Mouse (Mus musculus) midbrain, embryonic 15.5 days (tissue): ENCODE results near the gene Slc17a4. TPM values are rescaled to one million over a fixed set of nuclear protein-coding genes. Genes with fewer than 3 reads are reported as not detected.

ENCODE experiments used
- ATAC-seq: fragments of 200-750 bp; cut with Nextera tagmentation; replicated peaks from 2 replicates; pipeline ENCODE4 v1.8.0; 2017; ENCODE audit warnings: moderate TSS enrichment
- H3K27ac ChIP-seq: fragments of 300-500 bp; sonication (generic); 2 replicates; pipeline ENCODE4 v1.5.1; 2015; ENCODE audit warnings: mild to moderate bottlenecking, inconsistent platforms
- H3K27me3 ChIP-seq: fragments of 300-500 bp; sonication (generic); replicated peaks from 2 replicates; pipeline ENCODE4 v1.6.1; 2015; ENCODE audit warnings: inconsistent platforms
- H3K36me3 ChIP-seq: fragments of 300-500 bp; sonication (generic); replicated peaks from 2 replicates; pipeline ENCODE4 v1.6.1; 2015; ENCODE audit warnings: inconsistent platforms
- H3K4me1 ChIP-seq: fragments of 300-500 bp; sonication (generic); 2 replicates; pipeline ENCODE4 v1.6.1; 2015; ENCODE audit warnings: inconsistent platforms
- H3K4me2 ChIP-seq: fragments of 300-500 bp; sonication (generic); 2 replicates; pipeline ENCODE4 v1.6.1; 2015; ENCODE audit warnings: inconsistent platforms, mild to moderate bottlenecking, moderate library complexity
- H3K4me3 ChIP-seq: fragments of 300-500 bp; sonication (generic); 2 replicates; pipeline ENCODE4 v1.5.1; 2015; ENCODE audit warnings: mild to moderate bottlenecking, inconsistent platforms
- H3K9ac ChIP-seq: fragments of 300-500 bp; sonication (generic); 2 replicates; pipeline ENCODE4 v1.6.1; 2015; ENCODE audit warnings: mild to moderate bottlenecking, inconsistent platforms
- H3K9me3 ChIP-seq: fragments of 300-500 bp; sonication (generic); 2 replicates; pipeline ENCODE4 v1.6.1; 2016; ENCODE audit warnings: inconsistent platforms
- WGBS: fragments of 180-500 bp; shearing (Covaris S2); methylation state at CpG from one replicate; pipeline ENCODE4 v1.1.7; 2015; ENCODE audit warnings: mixed read lengths; 5-methylcytosine and 5-hydroxymethylcytosine counted together
- polyA plus RNA-seq: library from polyadenylated mRNA; unstranded; fragments of >200 nt; fragmentation: Nextera tagmentation; extraction: Ambion mirVana; gene quantifications from 2 replicates; pipeline ENCODE4 v1.2.1, GENCODE M21; 2015

Gene Slc17a4
- polyA plus RNA-seq, 1 experiment from 2014 or later: not detected

DNA sequence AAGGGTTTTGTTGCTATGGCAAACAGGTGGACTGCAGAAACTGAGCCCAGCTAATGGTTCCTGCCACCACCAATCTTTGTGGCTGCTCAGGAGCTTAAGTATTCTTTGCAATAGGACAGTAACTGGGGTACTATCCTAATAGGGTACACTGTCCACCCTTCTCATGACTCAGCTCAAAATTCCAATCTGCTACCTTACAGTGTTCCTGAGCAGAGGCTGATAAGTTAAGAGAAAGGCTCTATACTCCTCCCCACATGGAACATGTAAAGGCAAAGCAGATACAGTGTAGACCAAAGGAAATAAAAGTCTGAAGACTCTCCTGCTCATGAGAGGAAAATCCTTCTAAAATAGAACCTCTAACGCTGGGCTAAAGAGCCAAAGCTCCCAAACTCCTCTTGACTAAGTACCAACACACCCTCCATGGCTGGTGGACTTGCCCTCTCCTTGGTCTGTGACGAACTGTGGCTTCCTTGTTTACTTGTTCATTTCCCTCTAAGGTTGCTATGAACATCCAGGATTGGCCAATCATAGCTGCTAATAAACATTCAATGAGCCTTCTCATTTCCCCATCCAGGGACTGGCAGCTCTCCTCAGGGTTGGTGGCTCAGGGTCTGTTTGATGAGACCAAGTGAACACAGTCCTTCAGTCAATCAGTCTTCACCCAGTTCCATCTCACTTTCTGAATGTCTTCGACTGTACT, 27.6 kb downstream of the Slc17a4 start:
- WGBS: 88% methylated on average over 3 of the region's 3 CpGs
- no peak overlapping the region for H3K4me3 ChIP-seq

DNA sequence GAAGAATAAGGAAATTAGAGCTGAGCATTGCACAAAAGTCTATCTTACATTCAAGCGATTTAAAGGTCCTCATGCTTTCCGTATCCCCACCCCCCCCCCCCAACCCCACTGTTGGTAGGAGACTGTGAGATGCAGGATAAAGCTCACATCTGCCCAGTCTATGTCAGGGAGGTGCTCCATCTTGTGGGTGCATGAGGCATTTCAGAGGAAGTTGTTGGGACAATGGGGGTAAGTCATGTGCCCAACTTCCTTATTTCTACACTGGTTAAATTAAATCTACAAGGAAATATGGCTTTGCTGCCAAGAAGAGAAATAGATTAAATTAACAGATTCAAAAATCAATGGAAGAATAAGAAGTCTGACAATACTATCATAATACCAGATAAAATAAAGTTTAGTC, 29.3 kb downstream of the Slc17a4 start:
- H3K4me1 ChIP-seq: no peaks in the 10 kb centered on the region
- H3K9me3 ChIP-seq: no peaks in the 10 kb centered on the region
- 31% methylated on average over 2 of the region's 2 CpGs for WGBS
- H3K4me2 ChIP-seq: no peak overlapping the region
- H3K27me3 ChIP-seq: no peaks in the 10 kb centered on the region
- H3K4me3 ChIP-seq: no peak overlapping the region
- no peak for ATAC-seq
- H3K27ac ChIP-seq: no peak overlapping the region
- no peaks in the 10 kb centered on the region for H3K36me3 ChIP-seq
- no peak overlapping the region for H3K9ac ChIP-seq

More for the DNA sequence above, 27.6 kb downstream of the Slc17a4 start:
- H3K36me3 ChIP-seq: no peaks in the 10 kb centered on the region
- H3K27ac ChIP-seq: no peak overlapping the region
- no peak overlapping the region for H3K4me2 ChIP-seq
- no peaks in the 10 kb centered on the region for H3K4me1 ChIP-seq
- ATAC-seq: no peak
- H3K9me3 ChIP-seq: no peaks in the 10 kb centered on the region
- H3K9ac ChIP-seq: no peak overlapping the region
- H3K27me3 ChIP-seq: no peaks in the 10 kb centered on the region

DNA sequence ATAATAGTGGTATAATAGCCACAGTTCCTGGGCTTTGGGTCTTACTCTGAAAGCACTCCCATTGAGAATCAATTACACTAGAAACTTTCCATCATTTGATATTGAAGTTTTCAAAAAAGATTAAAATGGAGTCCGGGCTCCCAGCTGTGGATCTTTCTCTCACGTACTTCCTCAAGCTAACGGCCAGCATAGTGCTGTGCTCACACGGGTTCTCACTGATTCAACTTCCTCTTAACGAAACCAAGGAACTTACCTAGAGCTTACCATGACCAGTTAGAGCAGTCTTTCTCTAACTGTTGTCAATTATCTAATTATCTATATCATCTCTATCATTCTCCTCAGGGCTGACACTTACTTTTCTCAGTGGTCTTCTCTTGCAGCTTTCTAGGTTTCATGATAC, 35.2 kb downstream of the Slc17a4 start:
- no peaks in the 10 kb centered on the region for H3K9me3 ChIP-seq
- no peak overlapping the region for H3K4me3 ChIP-seq
- no peak overlapping the region for H3K27ac ChIP-seq
- no peak for ATAC-seq
- 93% methylated on average over 5 of the region's 5 CpGs for WGBS
- no peak overlapping the region for H3K9ac ChIP-seq
- no peak overlapping the region for H3K4me2 ChIP-seq
- H3K36me3 ChIP-seq: no peaks in the 10 kb centered on the region
- H3K4me1 ChIP-seq: no peaks in the 10 kb centered on the region
- no peaks in the 10 kb centered on the region for H3K27me3 ChIP-seq

DNA sequence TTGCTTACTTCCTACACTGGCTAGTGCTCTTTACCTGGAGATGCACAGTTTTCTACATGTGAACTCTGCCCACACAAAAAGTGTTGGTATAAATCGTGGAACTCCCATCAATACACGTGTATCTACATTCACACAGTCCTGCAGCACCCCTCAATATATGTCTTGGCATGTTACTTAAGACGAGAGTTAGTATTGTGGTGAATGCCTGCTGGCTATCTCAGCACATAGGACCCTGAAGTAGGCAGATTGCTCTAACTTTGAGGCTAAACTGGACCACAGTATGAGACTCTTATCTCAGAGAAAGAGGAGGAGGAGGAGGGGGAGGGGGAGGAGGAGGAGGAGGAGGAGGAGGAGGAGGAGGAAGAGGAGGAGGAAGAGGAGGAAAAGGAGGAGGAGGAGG, 35.7 kb downstream of the Slc17a4 start:
- H3K27me3 ChIP-seq: no peaks in the 10 kb centered on the region
- H3K4me1 ChIP-seq: no peaks in the 10 kb centered on the region
- H3K9ac ChIP-seq: no peak overlapping the region
- H3K36me3 ChIP-seq: no peaks in the 10 kb centered on the region
- no peaks in the 10 kb centered on the region for H3K9me3 ChIP-seq
- whole genome bisulfite sequencing: 83% methylated on average over 3 of the region's 3 CpGs
- no peak overlapping the region for H3K27ac ChIP-seq
- no peak overlapping the region for H3K4me3 ChIP-seq
- no peak overlapping the region for H3K4me2 ChIP-seq
- no peak for ATAC-seq

DNA sequence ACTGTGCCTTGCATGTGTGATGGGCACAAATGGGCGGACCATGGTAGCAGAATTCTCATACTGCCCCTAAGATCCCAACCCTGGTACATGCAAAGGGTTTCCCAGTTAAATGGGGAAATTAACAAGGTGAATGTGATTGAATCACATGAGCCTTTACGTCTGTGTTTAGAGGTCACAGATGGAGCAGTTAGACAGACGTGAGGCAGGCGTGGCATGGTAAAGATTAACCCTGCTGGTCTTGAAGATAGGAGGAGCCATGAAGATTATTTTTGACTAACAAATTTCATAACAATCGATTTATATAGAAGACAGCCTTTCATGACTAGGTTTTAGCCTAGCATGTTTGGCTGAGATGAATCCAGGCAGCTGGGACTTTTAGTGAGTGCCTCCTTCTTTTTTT, 41.7 kb downstream of the Slc17a4 start:
- no peaks in the 10 kb centered on the region for H3K4me1 ChIP-seq
- H3K4me3 ChIP-seq: no peak overlapping the region
- no peaks in the 10 kb centered on the region for H3K36me3 ChIP-seq
- no peaks in the 10 kb centered on the region for H3K9me3 ChIP-seq
- no peak overlapping the region for H3K4me2 ChIP-seq
- no peak overlapping the region for H3K9ac ChIP-seq
- H3K27ac ChIP-seq: no peak overlapping the region
- no peak for ATAC-seq
- H3K27me3 ChIP-seq: no peaks in the 10 kb centered on the region
- WGBS: 88% methylated on average over 5 of the region's 5 CpGs

DNA sequence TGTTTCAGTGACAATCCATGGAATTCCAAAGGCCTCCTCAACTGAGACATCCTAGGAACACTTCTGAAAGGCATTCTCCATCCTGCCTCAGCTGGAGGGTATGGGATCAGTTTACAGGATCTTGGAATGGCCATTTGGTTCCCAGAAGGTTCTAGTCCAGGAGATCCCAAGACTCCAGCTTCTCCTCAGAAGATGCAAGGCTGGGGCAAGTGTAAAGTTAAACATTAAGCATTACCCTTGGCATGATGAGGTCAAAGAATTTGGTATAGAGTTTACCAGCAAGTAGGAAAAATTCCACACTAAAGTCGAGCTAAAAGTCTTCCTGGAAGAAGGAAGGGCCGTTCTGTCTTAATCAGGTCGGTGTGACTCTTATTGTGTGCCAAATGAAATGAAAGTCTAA, 44.8 kb downstream of the Slc17a4 start:
- no peaks in the 10 kb centered on the region for H3K36me3 ChIP-seq
- no peak overlapping the region for H3K9ac ChIP-seq
- no peak overlapping the region for H3K27ac ChIP-seq
- H3K27me3 ChIP-seq: no peaks in the 10 kb centered on the region
- ATAC-seq: no peak
- H3K9me3 ChIP-seq: no peaks in the 10 kb centered on the region
- H3K4me2 ChIP-seq: no peak overlapping the region
- H3K4me3 ChIP-seq: no peak overlapping the region
- 77% methylated on average over 3 of the region's 3 CpGs for WGBS
- H3K4me1 ChIP-seq: no peaks in the 10 kb centered on the region

DNA sequence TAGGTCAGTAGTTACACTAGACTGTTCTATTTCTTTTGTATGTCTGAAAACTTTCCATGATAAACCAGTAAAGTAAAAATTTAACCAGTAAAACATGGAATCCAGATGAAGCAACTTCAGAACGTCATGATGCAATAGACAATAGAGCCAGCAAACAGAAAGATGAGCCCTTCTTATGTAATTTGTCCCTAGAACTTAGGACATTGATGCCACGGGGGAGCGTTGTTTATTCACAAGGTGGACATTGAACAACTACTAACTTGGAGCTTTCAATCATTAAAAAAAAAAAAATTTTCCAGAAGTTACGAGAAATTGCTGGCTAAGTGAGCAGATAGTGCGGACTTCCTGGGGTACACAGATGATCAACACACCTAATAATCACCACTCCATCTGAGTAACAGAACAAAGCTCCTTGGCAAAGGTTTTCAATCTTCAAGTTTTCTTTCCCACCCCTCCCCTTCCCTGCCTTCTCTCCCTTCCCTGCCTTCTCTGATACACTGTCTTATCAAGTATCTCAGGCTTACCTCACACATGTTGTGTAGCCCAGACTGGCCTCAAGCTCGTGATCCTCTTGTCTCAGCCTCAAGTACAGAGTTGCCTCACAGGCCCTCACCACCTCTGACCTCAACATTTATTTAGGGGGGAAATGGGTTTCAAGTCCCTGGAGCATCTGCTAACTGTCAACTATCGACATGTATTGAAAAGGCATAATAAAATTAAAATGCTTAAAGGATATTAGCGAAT, 45.8 kb downstream of the Slc17a4 start:
- H3K27ac ChIP-seq: no peak overlapping the region
- H3K27me3 ChIP-seq: no peaks in the 10 kb centered on the region
- WGBS: 94% methylated on average over 8 of the region's 8 CpGs
- no peak overlapping the region for H3K4me2 ChIP-seq
- no peak for ATAC-seq
- H3K4me3 ChIP-seq: no peak overlapping the region
- H3K4me1 ChIP-seq: no peaks in the 10 kb centered on the region
- H3K9me3 ChIP-seq: no peaks in the 10 kb centered on the region
- H3K36me3 ChIP-seq: no peaks in the 10 kb centered on the region
- H3K9ac ChIP-seq: no peak overlapping the region

DNA sequence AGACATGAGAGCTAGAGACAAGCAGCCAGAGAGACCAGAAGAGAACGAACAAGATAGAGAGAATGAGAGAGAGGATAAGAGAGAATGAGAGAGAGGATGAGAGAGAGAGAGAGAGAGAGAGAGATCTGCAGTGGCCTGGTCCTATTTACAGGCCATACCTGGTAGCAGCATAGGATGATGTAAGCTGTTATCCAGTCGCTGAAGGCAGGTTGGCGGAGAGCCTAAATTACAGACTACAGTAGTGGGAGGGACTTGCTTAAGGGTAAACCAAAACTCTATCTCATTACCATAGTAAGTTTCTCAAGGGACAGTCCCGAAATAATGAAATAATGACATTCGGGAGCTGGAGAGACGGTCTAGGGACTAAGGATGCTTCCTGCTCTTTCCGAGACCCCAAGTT, 47.4 kb downstream of the Slc17a4 start, which contains the start of gene Slc17a1:
Slc17a1 (plus strand) TSS at position 346 of the 400 bp plus-strand sequence.
- Histone ChIP-seq H3K4me2 (no peak within 1 kb of the TSS), H3K27me3 (no peaks in the 10 kb centered on the region), H3K4me3 (no peak within 1 kb of the TSS), H3K9me3 (no peaks in the 10 kb centered on the region), H3K4me1 (no peaks in the 10 kb centered on the region), H3K36me3 (no peaks in the 10 kb centered on the region), H3K9ac (no peak within 1 kb of the TSS), H3K27ac (no peak within 1 kb of the TSS)
- ATAC-seq: no peak
- 86% methylated on average over 7 of the region's 7 CpGs for WGBS

DNA sequence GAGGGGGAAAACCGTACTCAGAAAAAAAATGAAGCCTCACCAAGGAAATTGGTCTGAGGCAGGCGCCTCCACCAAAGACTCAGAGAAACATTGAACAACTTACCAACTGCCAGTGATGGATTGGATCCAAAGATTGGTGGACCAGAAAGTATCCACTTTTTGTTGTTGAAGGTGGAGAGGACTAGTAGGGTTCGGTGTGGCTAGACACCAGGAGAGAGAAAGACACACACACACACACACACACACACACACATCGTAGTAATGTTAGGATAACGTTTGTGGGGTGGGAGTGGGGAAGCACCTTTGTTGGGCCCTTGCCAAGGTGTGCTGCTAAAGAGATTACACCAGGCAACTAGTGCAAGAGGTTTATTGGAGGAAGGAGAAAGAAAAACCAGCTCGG, 47.8 kb downstream of the Slc17a4 start:
- ATAC-seq: no peak
- H3K4me1 ChIP-seq: no peaks in the 10 kb centered on the region
- no peaks in the 10 kb centered on the region for H3K27me3 ChIP-seq
- no peaks in the 10 kb centered on the region for H3K36me3 ChIP-seq
- H3K9ac ChIP-seq: no peak overlapping the region
- 92% methylated on average over 6 of the region's 6 CpGs for WGBS
- H3K27ac ChIP-seq: no peak overlapping the region
- no peak overlapping the region for H3K4me3 ChIP-seq
- no peaks in the 10 kb centered on the region for H3K9me3 ChIP-seq
- H3K4me2 ChIP-seq: no peak overlapping the region

DNA sequence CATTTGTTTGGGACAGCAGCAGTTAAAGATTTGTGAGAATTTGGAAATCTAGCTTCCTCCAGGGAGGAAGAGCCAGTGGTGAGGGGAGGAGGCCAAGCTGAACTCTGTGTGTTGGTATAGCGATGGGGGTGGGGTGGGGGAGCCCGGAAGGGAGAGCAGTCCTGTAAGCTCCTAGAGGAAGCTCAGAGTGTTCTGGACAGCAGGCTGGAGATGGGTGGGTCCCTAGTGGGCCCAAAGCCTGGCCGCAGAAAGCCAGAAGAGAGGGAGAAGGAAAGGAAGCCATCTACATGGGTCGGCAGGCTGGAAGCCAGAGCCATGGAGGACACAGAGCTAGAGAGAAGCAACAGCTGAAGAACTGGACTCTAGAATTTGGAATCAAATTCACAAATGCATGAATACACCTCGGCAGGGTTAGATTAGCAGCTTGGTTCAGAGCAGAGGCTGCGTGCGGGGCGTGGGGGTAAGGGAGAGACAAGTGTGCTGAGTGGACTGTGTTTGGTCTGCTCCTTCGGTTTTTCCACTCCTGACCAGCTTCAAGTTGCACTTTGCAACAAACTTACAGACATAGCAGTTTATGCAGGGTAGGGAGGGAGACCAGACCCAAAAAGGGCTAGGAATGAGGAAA, 48.6 kb downstream of the Slc17a4 start:
- Histone ChIP-seq H3K9ac (no peak overlapping the region), H3K4me3 (no peak overlapping the region), H3K4me1 (no peaks in the 10 kb centered on the region), H3K4me2 (no peak overlapping the region), H3K27me3 (no peaks in the 10 kb centered on the region), H3K9me3 (no peaks in the 10 kb centered on the region), H3K27ac (no peak overlapping the region), H3K36me3 (no peaks in the 10 kb centered on the region)
- ATAC-seq: no peak
- 86% methylated on average over 9 of the region's 9 CpGs for WGBS

DNA sequence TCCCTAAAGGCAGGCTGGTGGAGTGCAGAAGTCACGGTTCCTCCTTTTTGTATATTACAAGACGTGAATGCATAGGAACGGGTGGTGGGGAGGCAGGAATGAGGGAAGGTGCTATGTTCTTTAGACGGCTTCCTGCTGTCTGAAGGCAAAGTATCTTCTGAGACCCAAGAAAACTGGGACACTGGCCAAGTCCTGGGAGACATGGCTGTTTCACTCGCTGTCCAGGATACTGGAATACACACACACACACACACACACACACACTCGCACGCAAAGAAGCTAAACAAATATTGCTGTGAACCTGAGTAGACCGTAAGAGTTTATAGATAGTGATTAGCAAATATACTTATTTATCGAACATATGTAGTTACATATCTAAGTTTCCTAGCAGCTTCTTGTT, 50.1 kb downstream of the Slc17a4 start:
- no peak overlapping the region for H3K4me3 ChIP-seq
- WGBS: 83% methylated on average over 9 of the region's 9 CpGs
- H3K27ac ChIP-seq: no peak overlapping the region
- no peaks in the 10 kb centered on the region for H3K27me3 ChIP-seq
- H3K4me1 ChIP-seq: no peaks in the 10 kb centered on the region
- no peaks in the 10 kb centered on the region for H3K9me3 ChIP-seq
- H3K4me2 ChIP-seq: no peak overlapping the region
- no peak overlapping the region for H3K9ac ChIP-seq
- no peak for ATAC-seq
- no peaks in the 10 kb centered on the region for H3K36me3 ChIP-seq

DNA sequence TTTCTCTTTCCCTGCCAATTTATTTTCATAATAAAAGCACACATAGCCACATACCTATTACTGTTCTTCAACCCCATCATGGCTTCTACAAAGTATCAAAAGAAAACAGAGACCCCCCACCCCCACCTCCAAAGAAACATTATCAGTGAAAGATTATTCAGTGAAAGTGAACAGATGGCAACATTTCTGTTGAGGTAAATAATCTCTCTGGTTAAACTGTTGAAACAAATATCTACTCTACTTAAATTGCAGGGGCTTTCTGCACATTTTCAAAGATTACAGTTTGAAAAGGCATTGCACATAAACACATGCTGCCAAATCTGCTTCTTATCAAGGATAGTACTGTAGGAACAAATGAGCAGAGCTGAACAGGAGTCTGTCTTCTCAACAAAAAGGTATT, 53.0 kb downstream of the Slc17a4 start:
- Histone ChIP-seq H3K4me1 (no peaks in the 10 kb centered on the region), H3K27me3 (no peaks in the 10 kb centered on the region), H3K9me3 (no peaks in the 10 kb centered on the region), H3K4me3 (no peak overlapping the region), H3K4me2 (no peak overlapping the region), H3K9ac (no peak overlapping the region), H3K27ac (no peak overlapping the region), H3K36me3 (no peaks in the 10 kb centered on the region)
- no peak for ATAC-seq

DNA sequence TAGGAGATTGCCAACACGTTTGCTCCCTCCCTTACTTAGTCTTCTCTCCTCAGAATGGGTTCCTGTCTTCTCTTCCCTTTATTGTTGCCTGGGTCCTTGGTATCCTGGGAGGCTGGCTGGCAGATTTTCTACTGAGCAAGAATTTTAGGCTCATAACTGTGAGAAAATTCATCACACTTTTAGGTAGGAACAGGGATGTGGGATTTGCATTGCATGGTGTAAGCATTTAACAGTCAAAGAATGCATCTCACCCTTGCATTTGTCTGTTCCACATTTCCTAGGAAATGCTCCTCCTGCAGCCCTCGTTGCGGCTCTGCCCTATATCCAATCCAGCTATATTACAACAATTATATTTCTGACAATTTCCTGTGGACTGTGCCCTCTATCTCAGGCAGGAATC, 58.4 kb downstream of the Slc17a4 start:
- WGBS: 66% methylated on average over 3 of the region's 3 CpGs
- H3K27ac ChIP-seq: no peak overlapping the region
- H3K9me3 ChIP-seq: no peaks in the 10 kb centered on the region
- H3K4me1 ChIP-seq: no peaks in the 10 kb centered on the region
- no peak for ATAC-seq
- no peak overlapping the region for H3K4me2 ChIP-seq
- no peaks in the 10 kb centered on the region for H3K27me3 ChIP-seq
- H3K36me3 ChIP-seq: no peaks in the 10 kb centered on the region
- no peak overlapping the region for H3K4me3 ChIP-seq
- no peak overlapping the region for H3K9ac ChIP-seq
